In the genomic region with DNA sequence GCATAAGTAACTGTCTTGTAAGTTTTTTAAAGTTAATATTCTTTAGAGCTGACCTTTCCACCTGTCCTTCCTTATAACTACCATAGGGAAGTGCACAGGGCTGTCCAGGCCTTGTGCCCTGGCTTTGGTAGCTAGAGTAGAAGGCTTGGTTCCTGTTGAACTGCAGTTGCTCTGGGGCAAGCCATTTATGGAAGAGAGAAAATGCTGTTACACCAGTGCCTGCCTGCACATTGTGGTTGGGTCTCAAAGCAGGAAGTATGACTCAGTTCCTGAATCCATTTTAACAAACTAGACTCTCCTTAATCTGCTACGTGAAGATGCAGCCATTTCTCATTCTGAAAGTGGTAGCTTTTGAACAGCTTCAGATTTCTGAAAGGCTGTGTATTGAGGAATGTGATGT, we compare ENCODE assay signal across 9 mouse cellular contexts. TPM values are rescaled to one million over a fixed set of nuclear protein-coding genes. Genes with fewer than 3 reads are reported as not detected.
DNase-seq lines count a peak whose midpoint lies in the region; ATAC-seq lines count a peak whose summit lies in the region.
"Had no signal": no experiment of that assay in that cellular context is flagged by ENCODE, and none has a peak within 500 bp of the region (broad histone marks: within the 10 kb centered on the region; RNA-seq: fewer than 3 reads in every experiment).

No protein-coding gene starts in this region.

- peak; percentile 20 for DNase-seq in spleen, adult 12 weeks (ENCODE audit: low spot score)
- DNase-seq in spleen, postnatal 14 days (ENCODE audit: low spot score in 2 of 2) = no peak
- DNase-seq in naive thymus-derived CD4-positive, alpha-beta T cell, adult 2 months (ENCODE audit: low read depth) = peak; percentile 86
- no peak for DNase-seq in frontal cortex, postnatal 36 days (ENCODE audit: low spot score in 2 of 2)
- DNase-seq in left cerebral cortex, adult 18-20 months (ENCODE audit: low spot score in 2 of 2) = no peak
- no peak for DNase-seq in urinary bladder, adult 2 months (ENCODE audit: low spot score)

- H3K4me1 ChIP-seq in heart, embryonic 14.5 days (ENCODE audit: control insufficient read depth in 2 of 2, insufficient read depth in 2 of 2, low read length in 2 of 2) = peaks cover 12 to 50% of the 10 kb centered on the region in 2 experiments; a peak in 3 of 4 replicates
- H3K4me1 ChIP-seq in limb, embryonic 13.5 days = no peaks in the 10 kb centered on the region

- peaks cover 72% of the 10 kb centered on the region for H3K36me3 ChIP-seq in heart, embryonic 14.5 days (ENCODE audit: control insufficient read depth, insufficient read depth, low read length)
- H3K36me3 ChIP-seq in limb, embryonic 13.5 days = peaks cover 63% of the 10 kb centered on the region

- 34% methylated on average over 1 of the region's 1 CpGs for WGBS in heart, embryonic 14.5 days
- 49% methylated on average over 1 of the region's 1 CpGs for WGBS in limb, embryonic 13.5 days

- no peaks in the 10 kb centered on the region for H3K27me3 ChIP-seq in heart, embryonic 14.5 days (ENCODE audit: control insufficient read depth, insufficient read depth, low read length)
- H3K27me3 ChIP-seq in limb, embryonic 13.5 days = no peaks in the 10 kb centered on the region

- H3K4me3 ChIP-seq in heart, embryonic 14.5 days (ENCODE audit: control insufficient read depth in 1 of 2, insufficient read depth in 1 of 2, low read depth in 1 of 2, low read length in 2 of 2) = no peak overlapping the region
- H3K4me3 ChIP-seq in limb, embryonic 13.5 days = no peak overlapping the region

- ATAC-seq in heart, embryonic 14.5 days (ENCODE audit: insufficient number of reproducible peaks, insufficient read depth, low FRiP score, low read depth) = peak; percentile 61; the same call in 1 of the 2 replicates
- ATAC-seq in limb, embryonic 13.5 days (ENCODE audit: low FRiP score, low read depth) = no peak

- no peak overlapping the region for H3K4me2 ChIP-seq in heart, embryonic 14.5 days (ENCODE audit: low read length)
- H3K4me2 ChIP-seq in limb, embryonic 13.5 days (replicated peaks) = no peak overlapping the region

- H3K27ac ChIP-seq in heart, embryonic 14.5 days (replicated peaks in 1 of 2; ENCODE audit: control insufficient read depth in 1 of 2, insufficient read depth in 1 of 2, low read depth in 2 of 2, low read length in 2 of 2) = peak overlapping the region; percentile 82 to 83
- H3K27ac ChIP-seq in limb, embryonic 13.5 days = peak overlapping the region; percentile 28; the same call in 1 of the 2 replicates

- peak overlapping the region; percentile 26; the same call in 1 of the 2 replicates for H3K9ac ChIP-seq in heart, embryonic 14.5 days (ENCODE audit: low read length)
- H3K9ac ChIP-seq in limb, embryonic 13.5 days = no peak overlapping the region

- H3K9me3 ChIP-seq in heart, embryonic 14.5 days (ENCODE audit: control insufficient read depth, low read length) = no peaks in the 10 kb centered on the region
- H3K9me3 ChIP-seq in limb, embryonic 13.5 days = no peaks in the 10 kb centered on the region

RNA-seq across cellular contexts. Expression of a gene that starts 12.9 kb away (rescaled TPM):
- 351 and 359 TPM in 2 replicates for polyA plus RNA-seq in heart, embryonic 14.5 days (2014; fragmentation: Nextera tagmentation; extraction: Ambion mirVana)
- 384 and 389 TPM in 2 replicates for polyA plus RNA-seq in limb, embryonic 13.5 days (2015; fragmentation: Nextera tagmentation; extraction: Ambion mirVana)
- 100 to 1,000 TPM; 244 to 263 TPM for total RNA-seq in left cerebral cortex, adult 18-20 months (2021)
- polyA plus RNA-seq in urinary bladder, adult 2 months (2012; rRNA removed) = 372 and 394 TPM in 2 replicates

RNA-seq across cellular contexts. Expression of a gene that starts 29.6 kb away (rescaled TPM):
- polyA plus RNA-seq in heart, embryonic 14.5 days (2014; fragmentation: Nextera tagmentation; extraction: Ambion mirVana) = 0.57 and 0.69 TPM in 2 replicates
- 0.18 and 0.31 TPM in 2 replicates for polyA plus RNA-seq in limb, embryonic 13.5 days (2015; fragmentation: Nextera tagmentation; extraction: Ambion mirVana)
- total RNA-seq in left cerebral cortex, adult 18-20 months (2021) = not detected
- 1.6 TPM in 2 replicates for polyA plus RNA-seq in urinary bladder, adult 2 months (2012; rRNA removed)

RNA-seq across cellular contexts. Expression of a gene that starts 35.7 kb away (rescaled TPM):
- 180 and 187 TPM in 2 replicates for polyA plus RNA-seq in heart, embryonic 14.5 days (2014; fragmentation: Nextera tagmentation; extraction: Ambion mirVana)
- 220 and 232 TPM in 2 replicates for polyA plus RNA-seq in limb, embryonic 13.5 days (2015; fragmentation: Nextera tagmentation; extraction: Ambion mirVana)
- total RNA-seq in left cerebral cortex, adult 18-20 months (2021) = 100 to 1,000 TPM; 141 to 150 TPM
- 131 and 137 TPM in 2 replicates for polyA plus RNA-seq in urinary bladder, adult 2 months (2012; rRNA removed)

RNA-seq across cellular contexts. Expression of a gene that starts 35.9 kb away (rescaled TPM):
- 320 and 338 TPM in 2 replicates for polyA plus RNA-seq in heart, embryonic 14.5 days (2014; fragmentation: Nextera tagmentation; extraction: Ambion mirVana)
- polyA plus RNA-seq in limb, embryonic 13.5 days (2015; fragmentation: Nextera tagmentation; extraction: Ambion mirVana) = 108 and 112 TPM in 2 replicates
- total RNA-seq in left cerebral cortex, adult 18-20 months (2021) = 100 to 1,000 TPM; 179 TPM
- 60.6 and 61.9 TPM in 2 replicates for polyA plus RNA-seq in urinary bladder, adult 2 months (2012; rRNA removed)

RNA-seq across cellular contexts. Expression of a gene that starts 54.4 kb away (rescaled TPM):
- polyA plus RNA-seq in heart, embryonic 14.5 days (2014; fragmentation: Nextera tagmentation; extraction: Ambion mirVana) = not detected in 2 replicates
- not detected in 2 replicates for polyA plus RNA-seq in limb, embryonic 13.5 days (2015; fragmentation: Nextera tagmentation; extraction: Ambion mirVana)
- total RNA-seq in left cerebral cortex, adult 18-20 months (2021) = not detected
- polyA plus RNA-seq in urinary bladder, adult 2 months (2012; rRNA removed) = not detected in 2 replicates
- polyA plus RNA-seq: brain, embryonic 14.5 days had no signal

Comparison
In these comparisons a context has a peak if more than half of its experiments do, and no peak if none do; other contexts are left out.
1. DNase-seq: peak in spleen, adult 12 weeks (single experiment) and naive thymus-derived CD4-positive, alpha-beta T cell, adult 2 months (single experiment); none in spleen, postnatal 14 days (0 of 2), frontal cortex, postnatal 36 days (0 of 2), left cerebral cortex, adult 18-20 months (0 of 2) and urinary bladder, adult 2 months (single experiment).